Mouse (Mus musculus) intestine, embryonic 16.5 days (tissue): ENCODE data around the gene Ube4a. TPM values are rescaled to one million over a fixed set of nuclear protein-coding genes. Genes with fewer than 3 reads are reported as not detected.
"Not testable (repeated sequence)": the region's sequence is repeated elsewhere in the genome, so short reads cannot be mapped to it uniquely, and the experiment has no call there.

Experiments used
- ATAC-seq: fragments of 200-750 bp; cut with Nextera tagmentation; 2 replicates; pipeline ENCODE4 v1.8.0; 2017; ENCODE audit warnings: moderate TSS enrichment, moderate library complexity
- H3K27ac ChIP-seq: fragments of 300-500 bp; sonication (generic); 2 replicates; pipeline ENCODE4 v1.5.1; 2014; ENCODE audit warnings: mild to moderate bottlenecking, low read length
- H3K27me3 ChIP-seq: fragments of 300-500 bp; sonication (generic); replicated peaks from 2 replicates; pipeline ENCODE4 v1.6.1; 2014; ENCODE audit warnings: low read length, control low read depth, mixed read lengths; ENCODE audit not compliant: control insufficient read depth, insufficient read depth
- H3K36me3 ChIP-seq: fragments of 300-500 bp; sonication (generic); 2 replicates; pipeline ENCODE4 v1.6.1; 2014; ENCODE audit warnings: low read length, control low read depth; ENCODE audit not compliant: control insufficient read depth, insufficient read depth
- H3K4me1 ChIP-seq: fragments of 300-500 bp; sonication (generic); 2 replicates; pipeline ENCODE4 v1.6.1; 2014; ENCODE audit warnings: low read length, control low read depth, mixed read lengths; ENCODE audit not compliant: control insufficient read depth, insufficient read depth
- H3K4me2 ChIP-seq: fragments of 300-500 bp; sonication (generic); 2 replicates; pipeline ENCODE4 v1.6.1; 2014; ENCODE audit warnings: low read depth, low read length, control low read depth
- H3K4me3 ChIP-seq: fragments of 300-500 bp; sonication (generic); 2 replicates; pipeline ENCODE4 v1.5.1; 2014; ENCODE audit warnings: mild to moderate bottlenecking, low read length
- H3K9ac ChIP-seq: fragments of 300-500 bp; sonication (generic); 2 replicates; pipeline ENCODE4 v1.6.1; 2014; ENCODE audit warnings: low read depth, low read length
- H3K9me3 ChIP-seq: fragments of 300-500 bp; sonication (generic); 2 replicates; pipeline ENCODE4 v1.6.1; 2016; ENCODE audit warnings: low read length, control low read depth; ENCODE audit not compliant: control insufficient read depth
- WGBS: fragments of 180-500 bp; shearing (Covaris S2); extraction: QIAGEN DNeasy Blood & Tissue Kit; methylation state at CpG from one replicate; pipeline ENCODE4 v1.1.7; 2014; 5-methylcytosine and 5-hydroxymethylcytosine counted together
- polyA plus RNA-seq: library from polyadenylated mRNA; unstranded; fragments of >200 nt; fragmentation: Nextera tagmentation; extraction: Ambion mirVana; gene quantifications from 2 replicates; pipeline ENCODE4 v1.2.1, GENCODE M21; 2015

The Ube4a gene
- polyA plus RNA-seq, 1 experiment from 2014 or later = 23.0 TPM

- Histone ChIP-seq H3K9me3 (no peaks in the 10 kb centered on the region), H3K4me2 (no peak overlapping the region), H3K36me3 (no peaks in the 10 kb centered on the region), H3K9ac (no peak overlapping the region), H3K4me1 (no peaks in the 10 kb centered on the region), H3K4me3 (no peak overlapping the region), H3K27me3 (no peaks in the 10 kb centered on the region), H3K27ac (no peak overlapping the region)
- 69% methylated on average over 2 of the region's 2 CpGs for WGBS
- no peak for ATAC-seq
These were observed 17.6 kb upstream of the Ube4a start for GRCm38 (mm10) chr9:44983001-44983400.

GRCm38 (mm10) chr9:44982531-44982930, 17.1 kb upstream of the Ube4a start:
- Histone ChIP-seq H3K4me2 (no peak overlapping the region), H3K27me3 (no peaks in the 10 kb centered on the region), H3K4me3 (no peak overlapping the region), H3K36me3 (no peaks in the 10 kb centered on the region), H3K4me1 (no peaks in the 10 kb centered on the region), H3K9me3 (no peaks in the 10 kb centered on the region), H3K27ac (no peak overlapping the region), H3K9ac (no peak overlapping the region)
- ATAC-seq = no peak
- 89% methylated on average over 3 of the region's 3 CpGs for WGBS

- Histone ChIP-seq H3K27ac (no peak overlapping the region), H3K27me3 (no peaks in the 10 kb centered on the region), H3K9ac (no peak overlapping the region), H3K9me3 (no peaks in the 10 kb centered on the region), H3K4me3 (no peak overlapping the region), H3K36me3 (no peaks in the 10 kb centered on the region), H3K4me1 (no peaks in the 10 kb centered on the region), H3K4me2 (no peak overlapping the region)
- ATAC-seq = no peak
- 88% methylated on average over 8 of the region's 8 CpGs for WGBS
These were observed 16.7 kb upstream of the Ube4a start for GRCm38 (mm10) chr9:44982081-44982480.

- Histone ChIP-seq H3K9ac (no peak within 1 kb of the TSS), H3K27me3 (no peaks in the 10 kb centered on the region), H3K4me2 (no peak within 1 kb of the TSS), H3K36me3 (no peaks in the 10 kb centered on the region), H3K4me3 (no peak within 1 kb of the TSS), H3K9me3 (no peaks in the 10 kb centered on the region), H3K4me1 (no peaks in the 10 kb centered on the region), H3K27ac (no peak within 1 kb of the TSS)
- WGBS = 77% methylated on average over 4 of the region's 4 CpGs
- ATAC-seq = no peak
These were observed 16.3 kb upstream of the Ube4a start, which contains the start of gene Cd3d for GRCm38 (mm10) chr9:44981676-44982075. Cd3d (plus strand) TSS chr9:44981786.

- Histone ChIP-seq H3K4me1 (no peaks in the 10 kb centered on the region), H3K4me3 (no peak overlapping the region), H3K9ac (no peak overlapping the region), H3K36me3 (no peaks in the 10 kb centered on the region), H3K4me2 (no peak overlapping the region), H3K27ac (no peak overlapping the region), H3K27me3 (0 out of 2 replicates have a peak, but pooled peaks cover 4% of the 10 kb centered on the region), H3K9me3 (no peaks in the 10 kb centered on the region)
- no peak for ATAC-seq
- WGBS = 95% methylated on average over 2 of the region's 2 CpGs
These were observed 15.7 kb upstream of the Ube4a start for GRCm38 (mm10) chr9:44981104-44981503.

- Histone ChIP-seq H3K4me1 (no peaks in the 10 kb centered on the region), H3K4me2 (no peak within 1 kb of the TSS), H3K27me3 (0 out of 2 replicates have a peak, but pooled peaks cover 4% of the 10 kb centered on the region), H3K27ac (no peak within 1 kb of the TSS), H3K9me3 (no peaks in the 10 kb centered on the region), H3K4me3 (no peak within 1 kb of the TSS), H3K9ac (no peak within 1 kb of the TSS), H3K36me3 (no peaks in the 10 kb centered on the region)
- WGBS = 64% methylated on average over 3 of the region's 3 CpGs
- no peak for ATAC-seq
These were observed 14.8 kb upstream of the Ube4a start, which contains the start of gene Cd3g for GRCm38 (mm10) chr9:44980242-44980641. Cd3g (minus strand) TSS chr9:44980431.

GRCm38 (mm10) chr9:44979806-44980205, 14.4 kb upstream of the Ube4a start:
- no peaks in the 10 kb centered on the region for H3K4me1 ChIP-seq
- 0 out of 2 replicates have a peak, but pooled peaks cover 4% of the 10 kb centered on the region for H3K27me3 ChIP-seq
- H3K4me3 ChIP-seq = no peak overlapping the region
- WGBS = 80% methylated on average over 7 of the region's 7 CpGs
- H3K9me3 ChIP-seq = no peaks in the 10 kb centered on the region
- H3K27ac ChIP-seq = no peak overlapping the region
- no peak overlapping the region for H3K9ac ChIP-seq
- ATAC-seq = no peak
- no peaks in the 10 kb centered on the region for H3K36me3 ChIP-seq
- H3K4me2 ChIP-seq = no peak overlapping the region

GRCm38 (mm10) chr9:44977813-44978212, 12.4 kb upstream of the Ube4a start:
- ATAC-seq = no peak
- Histone ChIP-seq H3K9ac (no peak overlapping the region), H3K27me3 (peaks cover 15% of the 10 kb centered on the region), H3K9me3 (no peaks in the 10 kb centered on the region), H3K36me3 (no peaks in the 10 kb centered on the region), H3K4me3 (no peak overlapping the region), H3K27ac (no peak overlapping the region), H3K4me1 (no peaks in the 10 kb centered on the region), H3K4me2 (no peak overlapping the region)
- 71% methylated on average over 6 of the region's 6 CpGs for WGBS

GRCm38 (mm10) chr9:44969450-44969849, 4.0 kb upstream of the Ube4a start:
- 68% methylated on average over 1 of the region's 1 CpGs for WGBS
- no peaks in the 10 kb centered on the region for H3K9me3 ChIP-seq
- no peak overlapping the region for H3K27ac ChIP-seq
- H3K4me1 ChIP-seq = peaks cover 7% of the 10 kb centered on the region
- H3K27me3 ChIP-seq = peaks cover 11% of the 10 kb centered on the region
- H3K4me2 ChIP-seq = no peak overlapping the region
- H3K4me3 ChIP-seq = no peak overlapping the region
- no peak for ATAC-seq
- no peak overlapping the region for H3K9ac ChIP-seq
- no peaks in the 10 kb centered on the region for H3K36me3 ChIP-seq

- H3K4me2 ChIP-seq, H3K27ac ChIP-seq, H3K27me3 ChIP-seq, H3K36me3 ChIP-seq, ATAC-seq, H3K9ac ChIP-seq, H3K9me3 ChIP-seq, H3K4me3 ChIP-seq: not testable (repeated sequence)
- WGBS = 80% methylated on average over 5 of the region's 5 CpGs
- H3K4me1 ChIP-seq = peaks cover 10% of the 10 kb centered on the region
These were observed 2.4 kb upstream of the Ube4a start for GRCm38 (mm10) chr9:44967763-44968162.
